Mouse (Mus musculus) embryonic facial prominence, embryonic 13.5 days (tissue): ENCODE results near the gene Akr1c18. TPM values are rescaled to one million over a fixed set of nuclear protein-coding genes. Genes with fewer than 3 reads are reported as not detected.

Source experiments
- polyA plus RNA-seq: library from polyadenylated mRNA; unstranded; fragments of >200 nt; fragmentation: Nextera tagmentation; extraction: Ambion mirVana; gene quantifications from 2 replicates; pipeline ENCODE4 v1.2.1, GENCODE M21; 2015

Akr1c18 gene
- polyA plus RNA-seq, 1 experiment from 2014 or later, result 0.52 TPM

Other genes with a start within 250 kb of the Akr1c18 start
- gene Net1, start 232.4 kb downstream of the Akr1c18 start, polyA plus RNA-seq, result 137 and 173 TPM in 2 replicates
- gene Tubal3, start 232.4 kb downstream of the Akr1c18 start, polyA plus RNA-seq, result 0.14 TPM in 1 of 2 replicates, not detected in the other
- not detected in 2 replicates for gene Ucn3, start 205.3 kb downstream of the Akr1c18 start, polyA plus RNA-seq
- gene Akr1c14, start 101.6 kb downstream of the Akr1c18 start, polyA plus RNA-seq, result 1.1 and 1.3 TPM in 2 replicates
- 1.7 and 2.4 TPM in 2 replicates for gene Akr1c13, start 40.5 kb upstream of the Akr1c18 start, polyA plus RNA-seq
- 0.48 TPM in 1 of 2 replicates, not detected in the other for gene Akr1c19, start 78.0 kb upstream of the Akr1c18 start, polyA plus RNA-seq
- gene Akr1c12, start 128.8 kb upstream of the Akr1c18 start, polyA plus RNA-seq, result 0.63 TPM in 1 of 2 replicates, not detected in the other